In genomic region chr13:63815931-63816330, GRCm38 (mm10) we compare ENCODE assay signal across 8 mouse cellular contexts. TPM values are rescaled to one million over a fixed set of nuclear protein-coding genes. Genes with fewer than 3 reads are reported as not detected.
A peak's percentile ranks its signal among the peaks of the same experiment; 100 is the strongest.
DNase-seq lines count a peak whose midpoint lies in the region; ATAC-seq and TF ChIP-seq lines count a peak whose summit lies in the region.

No protein-coding gene starts in this region.

- H3K4me3 ChIP-seq in neural tube, embryonic 11.5 days (ENCODE audit: low read depth, low read length) = peak overlapping the region; percentile 61
- peak overlapping the region; percentile 79 for H3K4me3 ChIP-seq in limb, embryonic 10.5 days
- peak overlapping the region; percentile 64 for H3K4me3 ChIP-seq in stomach, postnatal 0 days (ENCODE audit: low read depth, low read length)

- H3K4me1 ChIP-seq in neural tube, embryonic 11.5 days (ENCODE audit: control insufficient read depth, insufficient read depth, low read length) = peaks cover 3% of the 10 kb centered on the region; the same call in 1 of the 2 replicates
- H3K4me1 ChIP-seq in limb, embryonic 10.5 days = peaks cover 18% of the 10 kb centered on the region
- peaks cover 6% of the 10 kb centered on the region; the same call in 1 of the 2 replicates for H3K4me1 ChIP-seq in stomach, postnatal 0 days (replicated peaks; ENCODE audit: control insufficient read depth, insufficient read depth)

- TF ChIP-seq EP300 in stomach, postnatal 0 days (optimal IDR thresholded peaks at IDR 0.05) = no peak

- H3K27me3 ChIP-seq in neural tube, embryonic 11.5 days (ENCODE audit: control insufficient read depth, insufficient read depth, low read length) = no peaks in the 10 kb centered on the region
- no peaks in the 10 kb centered on the region for H3K27me3 ChIP-seq in limb, embryonic 10.5 days (ENCODE audit: low read depth, poor library complexity, severe bottlenecking)
- no peaks in the 10 kb centered on the region for H3K27me3 ChIP-seq in stomach, postnatal 0 days (ENCODE audit: control insufficient read depth, insufficient read depth, low read length)

- no peak for ATAC-seq in neural tube, embryonic 11.5 days (ENCODE audit: insufficient read depth, low FRiP score, low TSS enrichment)
- ATAC-seq in stomach, postnatal 0 days (ENCODE audit: low FRiP score, low TSS enrichment) = no peak

- H3K9ac ChIP-seq in neural tube, embryonic 11.5 days (ENCODE audit: low read length) = peak overlapping the region; percentile 87
- H3K9ac ChIP-seq in stomach, postnatal 0 days (ENCODE audit: low read length) = peak overlapping the region; percentile 79

- H3K27ac ChIP-seq in neural tube, embryonic 11.5 days (ENCODE audit: low read depth, low read length) = no peak overlapping the region
- H3K27ac ChIP-seq in limb, embryonic 10.5 days = peak overlapping the region; percentile 98; the same call in 1 of the 2 replicates
- H3K27ac ChIP-seq in stomach, postnatal 0 days (replicated peaks) = no peak overlapping the region

- DNase-seq in adrenal gland, adult 2 months = peak; percentile 48
- DNase-seq in adrenal gland, postnatal 4 days (ENCODE audit: low spot score in 2 of 2) = no peak
- no peak for DNase-seq in neural tube, embryonic 11.5 days (ENCODE audit: low spot score)
- DNase-seq in neural tube, embryonic 10.5 days (ENCODE audit: extremely low spot score, low spot score) = no peak
- DNase-seq in limb, embryonic 10.5 days (ENCODE audit: low spot score) = no peak
- no peak for DNase-seq in stomach, postnatal 0 days (ENCODE audit: low spot score)
- no peak for DNase-seq in gastrocnemius, adult 8-10 months (ENCODE audit: low spot score in 2 of 2)
- no peak for DNase-seq in left cerebral cortex, adult 8-10 months (ENCODE audit: low spot score in 2 of 2)

- peak overlapping the region; percentile 77 for H3K4me2 ChIP-seq in neural tube, embryonic 11.5 days (ENCODE audit: low read depth)
- peak overlapping the region; percentile 78 for H3K4me2 ChIP-seq in stomach, postnatal 0 days (replicated peaks; ENCODE audit: low read depth)

- TF ChIP-seq CTCF in stomach, postnatal 0 days (IDR thresholded peaks at IDR 0.05; ENCODE audit: low read depth) = no peak

- H3K9me3 ChIP-seq in neural tube, embryonic 11.5 days (ENCODE audit: control insufficient read depth, low read length) = no peaks in the 10 kb centered on the region
- H3K9me3 ChIP-seq in limb, embryonic 10.5 days (replicated peaks) = no peaks in the 10 kb centered on the region
- H3K9me3 ChIP-seq in stomach, postnatal 0 days (ENCODE audit: control insufficient read depth, low read length) = no peaks in the 10 kb centered on the region

- H3K36me3 ChIP-seq in neural tube, embryonic 11.5 days (ENCODE audit: control insufficient read depth, insufficient read depth, low read length) = no peaks in the 10 kb centered on the region
- H3K36me3 ChIP-seq in limb, embryonic 10.5 days = no peaks in the 10 kb centered on the region
- H3K36me3 ChIP-seq in stomach, postnatal 0 days (ENCODE audit: control insufficient read depth, insufficient read depth, low read length) = no peaks in the 10 kb centered on the region

RNA-seq across cellular contexts. Expression of gene Ercc6l2, which starts 0.9 kb away (rescaled TPM):
- total RNA-seq in adrenal gland, adult 2 months (2021) = 10 to 100 TPM; 25.5 to 30.0 TPM
- 12.9 TPM in 2 replicates for polyA plus RNA-seq in adrenal gland, adult 2 months (2012; rRNA removed)
- 10 to 100 TPM; 41.3 to 41.9 TPM for total RNA-seq in adrenal gland, postnatal 4 days (2021)
- 25.0 and 25.4 TPM in 2 replicates for polyA plus RNA-seq in neural tube, embryonic 11.5 days (2014; fragmentation: Nextera tagmentation; extraction: Ambion mirVana)
- 19.0 and 22.1 TPM in 2 replicates for polyA plus RNA-seq in limb, embryonic 10.5 days (2016; fragmentation: Nextera tagmentation; extraction: Ambion mirVana)
- 8.1 and 8.5 TPM in 2 replicates for polyA plus RNA-seq in stomach, postnatal 0 days (2015; fragmentation: Nextera tagmentation; extraction: Ambion mirVana)
- 10 to 100 TPM; 14.1 to 27.2 (median 19.1) TPM for total RNA-seq in gastrocnemius, adult 8-10 months (2022)
- total RNA-seq in left cerebral cortex, adult 8-10 months (2022) = 10 to 100 TPM; 19.5 to 21.7 (median 20.3) TPM
